Mouse (Mus musculus): Measurements from ENCODE around the gene Scmh1.

Scmh1 gene

DNA sequence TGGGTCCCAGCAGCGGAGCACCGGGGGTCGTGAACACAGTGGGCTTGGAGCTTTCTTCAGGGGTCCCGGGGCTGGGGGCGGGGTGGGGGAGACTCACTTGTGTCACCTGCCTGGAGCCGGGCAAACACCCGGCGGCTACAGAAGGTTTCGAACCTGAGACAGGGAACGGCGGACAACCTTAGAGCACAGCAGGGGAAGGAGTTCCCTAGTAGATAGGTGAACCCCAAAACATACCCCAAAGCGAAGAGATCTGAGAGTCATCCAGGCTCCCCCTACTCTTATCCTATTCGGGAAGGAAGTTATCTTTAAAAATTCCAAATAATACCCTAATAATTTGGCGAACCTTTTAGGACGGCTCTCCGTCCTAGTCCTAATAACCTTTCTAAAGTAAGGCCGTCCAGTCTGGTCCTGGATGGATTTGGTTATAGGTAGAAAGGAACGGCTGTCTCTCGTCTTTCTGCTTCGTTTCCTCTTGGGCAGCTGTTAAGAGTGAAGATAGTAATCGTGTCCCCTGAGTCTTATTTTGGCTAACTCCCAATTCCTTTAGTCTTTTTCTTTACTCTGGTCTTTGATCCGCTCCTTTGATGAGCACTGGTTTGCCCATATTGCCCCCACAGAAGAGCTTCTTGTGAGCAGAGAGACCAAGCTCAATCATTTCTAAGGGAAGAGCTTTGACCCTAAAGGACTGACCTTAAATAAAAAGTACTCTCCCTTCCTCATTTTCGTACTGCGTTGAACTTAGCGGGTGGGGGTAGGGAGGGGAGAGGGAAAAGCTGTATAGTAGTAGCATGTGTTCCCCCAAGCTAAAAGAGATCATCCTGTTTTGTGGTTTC lies 941 bp downstream of the Scmh1 start:
- no peak for DNase-seq (ENCODE audit: low spot score)

DNA sequence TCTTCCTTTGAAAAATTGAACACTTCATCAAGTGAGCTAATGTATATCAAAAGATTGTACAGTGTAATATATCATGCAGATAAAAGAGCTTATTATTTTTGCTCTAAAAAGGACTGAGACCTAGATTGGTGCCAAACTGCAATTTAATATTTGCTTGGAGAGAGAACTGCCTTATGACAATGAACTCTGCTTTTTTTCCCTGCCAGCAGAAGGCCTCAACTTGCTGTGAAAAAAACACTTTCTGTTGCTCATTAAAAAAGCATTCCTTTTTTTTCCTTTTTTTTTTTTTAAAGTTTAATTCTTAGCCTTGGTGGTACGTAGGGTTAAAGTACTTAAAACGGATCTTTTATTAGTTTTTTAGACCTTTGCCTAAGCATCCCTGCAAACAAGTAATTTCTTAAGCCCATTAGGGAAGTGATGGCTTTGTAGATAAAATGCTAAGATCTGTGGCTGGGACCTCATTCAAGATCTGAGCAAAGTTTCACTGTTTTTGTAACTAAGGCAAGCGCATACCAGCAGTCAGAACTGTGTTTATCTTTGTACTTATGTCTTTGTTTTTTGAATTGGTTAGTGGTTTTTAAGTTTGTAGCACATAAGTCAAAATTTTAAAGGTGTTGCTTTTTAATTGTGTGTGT lies 1.7 kb downstream of the Scmh1 start:
- no peak for DNase-seq (ENCODE audit: low spot score)

DNA sequence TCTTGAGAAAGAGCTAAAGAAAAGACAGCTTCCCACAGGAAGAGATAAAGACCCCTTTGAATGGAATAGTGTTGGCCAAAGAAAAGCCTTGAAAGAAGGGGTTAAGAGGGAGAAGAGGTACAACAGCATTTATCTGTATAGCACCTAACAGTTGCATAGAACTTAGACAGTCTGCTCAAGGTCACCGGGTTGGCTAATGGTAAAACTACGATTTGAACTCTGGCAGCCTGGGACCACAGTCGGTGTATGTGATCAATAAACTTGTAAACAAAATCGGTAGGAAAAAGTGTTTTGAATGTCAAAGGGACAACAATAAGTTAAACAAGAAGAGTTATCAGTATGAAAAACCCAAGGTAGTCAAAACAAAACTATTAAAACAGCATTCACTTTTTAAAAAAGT lies 13.0 kb downstream of the Scmh1 start:
- no peak for DNase-seq (ENCODE audit: low spot score)

- no peak for DNase-seq (ENCODE audit: low spot score)
Measured at GRCm38 (mm10) chr4:120420193-120420592, 15.1 kb downstream of the Scmh1 start.

- no peak for DNase-seq (ENCODE audit: low spot score)
Measured at GRCm38 (mm10) chr4:120420685-120421084, 15.6 kb downstream of the Scmh1 start.

GRCm38 (mm10) chr4:120430601-120431000 lies 25.5 kb downstream of the Scmh1 start:
- no peak for DNase-seq (ENCODE audit: low spot score)

DNA sequence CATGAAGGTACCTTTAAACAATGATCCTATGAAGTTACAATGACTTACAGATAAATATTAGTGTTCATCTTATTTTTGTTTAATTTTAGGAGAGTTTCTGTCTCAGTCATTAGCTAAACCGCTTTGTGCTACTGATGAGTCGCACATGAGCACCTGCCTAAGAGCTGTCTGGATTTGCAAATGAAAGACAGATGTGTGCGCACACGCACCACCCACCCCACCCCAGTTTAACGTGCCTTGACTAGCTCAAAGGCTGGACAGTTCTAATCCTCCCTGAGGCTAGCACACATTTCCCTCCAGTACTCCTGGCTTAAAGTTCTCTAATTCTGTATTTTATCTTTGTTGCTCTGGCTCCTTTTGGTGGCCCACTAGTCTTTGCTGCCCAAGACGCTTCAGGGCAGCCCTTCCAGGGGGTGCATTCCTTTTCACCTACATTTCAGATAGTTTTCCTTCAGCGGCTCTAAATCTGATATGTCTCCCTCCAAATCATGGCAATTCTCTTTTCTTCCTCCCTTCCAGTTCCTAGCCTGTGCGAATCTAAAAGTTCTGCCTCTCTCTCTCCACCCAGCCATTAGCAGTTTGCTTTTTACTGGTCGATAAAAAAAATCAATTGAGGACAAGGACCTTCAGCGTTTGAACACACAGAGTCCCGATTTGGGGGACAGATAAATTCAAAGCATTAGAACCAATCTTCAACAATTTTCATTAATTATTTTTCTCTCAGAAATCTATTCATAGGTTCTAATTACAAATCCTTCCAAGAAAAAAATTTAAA lies 27.7 kb downstream of the Scmh1 start:
- no peak for DNase-seq (ENCODE audit: low spot score)

DNA sequence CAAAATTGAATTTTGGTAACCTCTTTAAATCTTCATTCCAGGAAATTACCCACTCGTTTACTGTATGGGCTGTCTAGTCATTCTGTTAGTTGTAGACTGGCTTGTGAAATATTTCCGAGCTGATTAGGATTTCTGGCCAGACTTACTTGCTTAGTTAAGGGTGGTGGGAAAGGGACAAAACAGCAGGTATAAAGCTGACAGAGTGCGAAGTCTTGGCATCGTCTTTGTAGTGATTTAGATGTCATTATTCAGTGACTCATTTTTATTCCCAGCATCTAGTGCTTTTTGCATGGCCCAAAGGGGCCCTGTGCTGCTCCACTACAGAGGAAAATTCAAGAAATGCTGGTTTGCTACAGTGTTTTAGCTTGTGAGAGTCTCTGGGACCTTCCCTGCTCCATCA lies 56.7 kb downstream of the Scmh1 start:
- DNase-seq (ENCODE audit: low spot score) = no peak

DNA sequence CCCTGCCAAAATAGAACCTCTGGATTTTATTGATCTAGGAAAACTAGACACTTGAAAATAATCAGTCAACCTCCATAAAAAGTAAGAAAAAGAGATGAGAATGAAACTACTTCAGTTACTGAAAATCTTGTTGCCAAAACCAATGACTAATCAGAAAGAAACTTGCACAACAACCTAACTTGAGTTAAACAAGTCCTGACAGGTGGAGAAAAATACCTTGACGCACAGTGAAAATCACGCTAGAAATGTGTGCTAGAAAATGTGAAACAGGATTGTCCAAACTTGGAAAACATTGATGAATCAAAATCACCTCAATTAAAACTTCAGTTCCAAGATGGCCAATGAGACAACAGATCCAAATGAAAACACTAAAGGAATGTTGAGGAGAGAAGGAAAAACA lies 67.9 kb downstream of the Scmh1 start:
- no peak for DNase-seq (ENCODE audit: low spot score)

GRCm38 (mm10) chr4:120487707-120488106 lies 82.6 kb downstream of the Scmh1 start:
- no peak for DNase-seq (ENCODE audit: low spot score)

DNA sequence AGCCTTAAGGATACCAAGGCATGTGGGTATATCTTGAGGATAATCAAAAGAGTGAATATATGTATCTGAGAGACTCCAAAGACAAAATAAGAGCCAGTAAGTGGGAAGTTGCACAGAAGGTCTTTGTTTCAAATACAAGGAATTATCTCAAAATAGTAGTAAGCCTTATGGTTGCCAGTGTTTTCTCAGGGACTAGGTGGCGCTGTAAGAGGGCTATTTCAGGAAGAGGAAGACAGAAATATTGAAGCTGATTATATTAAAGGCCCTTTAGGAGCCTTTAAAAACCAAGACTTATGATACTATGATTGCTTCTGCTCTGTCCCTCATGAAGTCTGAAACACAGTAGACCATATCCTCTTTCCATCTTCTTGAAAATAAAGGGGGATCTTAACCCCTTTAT lies 101.9 kb downstream of the Scmh1 start:
- no peak for DNase-seq (ENCODE audit: low spot score)

DNA sequence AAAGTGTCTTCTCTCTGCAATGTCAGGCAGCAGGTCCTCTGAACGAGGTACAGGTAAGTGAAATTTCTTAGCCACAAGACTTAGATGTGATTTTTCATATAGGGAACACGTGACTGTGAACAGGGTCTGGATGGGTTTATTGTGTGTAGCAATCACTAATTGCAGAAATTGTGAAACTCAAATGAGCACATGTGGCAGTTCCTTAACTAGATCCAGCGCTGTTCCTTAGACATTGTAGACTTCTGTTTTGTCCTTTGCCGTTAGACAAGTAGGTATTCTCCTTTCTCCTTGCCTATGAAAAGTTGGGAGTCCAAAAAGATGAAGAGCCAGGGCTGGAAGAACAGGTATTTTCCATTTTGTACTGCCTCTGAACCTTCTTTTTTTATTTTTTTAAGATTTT lies 106.1 kb downstream of the Scmh1 start:
- DNase-seq (ENCODE audit: low spot score) = no peak

- DNase-seq (ENCODE audit: low spot score) = no peak
Measured at GRCm38 (mm10) chr4:120514366-120514765, 109.3 kb downstream of the Scmh1 start.

- DNase-seq (ENCODE audit: low spot score) = no peak
Measured at GRCm38 (mm10) chr4:120516491-120516890, 111.4 kb downstream of the Scmh1 start.

GRCm38 (mm10) chr4:120516907-120517306 lies 111.8 kb downstream of the Scmh1 start:
- no peak for DNase-seq (ENCODE audit: low spot score)

- DNase-seq (ENCODE audit: low spot score) = no peak
Measured at GRCm38 (mm10) chr4:120517335-120517734, 112.3 kb downstream of the Scmh1 start.

DNA sequence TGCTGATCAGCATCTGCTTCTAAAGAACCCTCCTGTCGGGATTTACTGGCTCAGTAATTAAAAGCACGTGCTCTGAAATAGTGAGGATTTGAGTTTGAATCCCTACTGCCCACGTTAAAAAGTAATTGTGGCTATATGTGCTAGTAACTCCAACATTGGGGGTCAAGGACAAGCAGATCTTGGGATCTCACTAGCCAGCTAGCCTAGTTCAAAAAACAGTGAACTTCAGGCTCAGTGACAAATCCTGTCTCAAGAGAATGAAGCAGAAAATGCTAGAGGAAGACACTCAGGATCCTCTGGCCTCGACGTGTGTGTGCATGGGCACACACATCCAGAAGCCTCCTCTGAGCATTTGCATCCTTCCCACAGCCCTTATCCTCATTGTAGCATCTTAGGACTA lies 116.7 kb downstream of the Scmh1 start:
- DNase-seq (ENCODE audit: low spot score) = no peak

GRCm38 (mm10) chr4:120522351-120522750 lies 117.3 kb downstream of the Scmh1 start:
- DNase-seq (ENCODE audit: low spot score) = no peak

DNA sequence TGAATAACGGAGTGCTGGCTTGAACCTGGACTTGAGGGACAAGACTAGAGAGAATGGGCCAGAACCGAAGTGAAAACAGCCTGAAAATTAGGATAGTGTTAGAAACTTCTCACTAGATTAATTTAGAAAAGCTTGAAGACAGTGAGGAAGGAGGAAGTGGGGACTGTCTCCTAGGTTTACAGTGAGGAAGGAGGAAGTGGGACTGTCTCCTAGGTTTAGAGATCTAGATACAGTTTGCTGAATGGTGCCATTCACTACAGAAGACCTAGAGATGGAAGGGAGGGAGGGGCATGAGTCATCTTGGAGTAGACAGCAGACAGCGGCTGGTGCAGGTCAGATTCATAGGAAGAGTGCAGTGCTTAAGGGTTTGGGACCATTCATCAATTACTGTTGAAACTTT lies 118.0 kb downstream of the Scmh1 start:
- DNase-seq (ENCODE audit: low spot score) = no peak

DNA sequence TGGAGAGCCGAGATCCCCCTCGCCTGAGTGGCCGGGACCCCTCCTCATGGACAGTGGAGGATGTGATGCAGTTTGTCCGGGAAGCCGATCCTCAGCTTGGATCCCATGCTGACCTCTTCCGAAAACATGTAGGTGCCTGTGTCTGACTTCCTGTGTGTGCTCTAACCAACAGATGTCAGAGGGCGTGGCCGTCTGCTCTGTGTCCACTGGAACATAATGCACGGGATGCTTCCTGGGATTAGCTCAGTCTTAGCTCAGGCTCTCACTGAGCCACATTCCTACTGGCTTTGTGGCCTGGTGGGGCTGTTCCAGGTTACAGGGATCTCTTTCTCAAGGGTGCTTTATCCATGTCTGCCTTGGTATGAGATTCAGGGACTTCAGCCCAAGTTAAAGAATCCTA lies 123.1 kb downstream of the Scmh1 start:
- DNase-seq (ENCODE audit: low spot score) = no peak

GRCm38 (mm10) chr4:120531986-120532385 lies 126.9 kb downstream of the Scmh1 start, which contains the start of gene Slfnl1:
Gene Slfnl1, plus strand, starts transcription at chr4:120532231.
- no peak for DNase-seq (ENCODE audit: low spot score)

GRCm38 (mm10) chr4:120538664-120539063 lies 133.6 kb downstream of the Scmh1 start:
- no peak for DNase-seq (ENCODE audit: low spot score)

- DNase-seq (ENCODE audit: low spot score) = no peak
Measured at GRCm38 (mm10) chr4:120544896-120545295, 139.8 kb downstream of the Scmh1 start.

Measured in ovary, postnatal 10 days (tissue).